Mouse (Mus musculus) liver, postnatal 0 days (tissue): ENCODE results near the gene Il11ra1.

ENCODE experiments used
- CTCF ChIP-seq: sonication (generic); IDR thresholded peaks from 2 replicates; pipeline ENCODE4 v1.5.1; 2016; ENCODE audit warnings: antibody characterized with exemption, low read depth
- EP300 ChIP-seq: IDR thresholded peaks from 2 replicates; pipeline ENCODE4 v1.6.1; 2016; ENCODE audit warnings: antibody characterized with exemption, low read depth, mild to moderate bottlenecking

DNA sequence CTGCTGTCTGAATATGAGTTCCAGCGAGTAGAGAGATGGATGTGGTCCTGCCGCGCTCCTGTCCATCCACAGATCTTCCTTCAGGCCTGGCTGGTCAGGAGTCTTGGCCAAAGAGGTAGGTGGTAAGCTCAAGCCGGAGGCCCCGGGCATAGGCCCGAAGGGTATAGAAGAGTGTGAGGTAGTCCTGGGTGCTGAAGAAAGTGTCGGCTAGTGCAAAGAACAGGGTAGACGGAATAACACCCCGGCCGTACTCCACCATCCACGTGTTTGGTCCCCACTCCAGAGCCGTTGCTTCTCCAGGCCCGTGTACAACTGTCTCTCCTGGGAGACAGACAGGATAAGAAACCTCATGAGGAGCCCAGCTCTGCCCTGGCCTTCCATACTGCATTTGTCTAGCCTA is 39.5 kb downstream of the Il11ra1 start:
- TF ChIP-seq CTCF (no peak), EP300 (no peak)
